Mouse (Mus musculus): ENCODE measurements around the gene Tuba3b. TPM values are rescaled to one million over a fixed set of nuclear protein-coding genes. Genes with fewer than 3 reads are reported as not detected.

Gene Tuba3b
- total and polyA plus RNA-seq, 3 experiments = not detected

- TF ChIP-seq PAX5 (IDR thresholded peaks at IDR 0.05; ENCODE audit: low read length) = no peak
- TF ChIP-seq MAFK (IDR thresholded peaks at IDR 0.05; ENCODE audit: insufficient replicate concordance, low read length) = no peak
- no peak for TF ChIP-seq NRF1 (IDR thresholded peaks at IDR 0.05; ENCODE audit: low read depth, low read length)
- TF ChIP-seq POLR2AphosphoS2 (IDR thresholded peaks at IDR 0.05; ENCODE audit: low read depth, low read length) = no peak
- no peak for TF ChIP-seq MYC (IDR thresholded peaks at IDR 0.05; ENCODE audit: low read depth, low read length)
- no peak for TF ChIP-seq BHLHE40 (IDR thresholded peaks at IDR 0.05; ENCODE audit: low read depth, low read length)
- TF ChIP-seq CHD2 (IDR thresholded peaks at IDR 0.05; ENCODE audit: low read length) = no peak
- TF ChIP-seq E2F4 (IDR thresholded peaks at IDR 0.05; ENCODE audit: insufficient replicate concordance, low read depth, low read length) = no peak
- TF ChIP-seq ZMIZ1 (IDR thresholded peaks at IDR 0.05; ENCODE audit: low read depth, low read length) = no peak
- no peak for TF ChIP-seq SIN3A (IDR thresholded peaks at IDR 0.05; ENCODE audit: low read length)
- TF ChIP-seq ELF1 (IDR thresholded peaks at IDR 0.05; ENCODE audit: low read depth, low read length) = no peak
- no peak for TF ChIP-seq USF2 (conservative IDR thresholded peaks at IDR 0.05; ENCODE audit: low read depth, low read length)
- TF ChIP-seq MAZ (IDR thresholded peaks at IDR 0.05; ENCODE audit: low read depth, low read length) = no peak
- no peak for TF ChIP-seq JUN (IDR thresholded peaks at IDR 0.05; ENCODE audit: insufficient read depth, low read depth, low read length)
- no peak for TF ChIP-seq USF1 (IDR thresholded peaks at IDR 0.05; ENCODE audit: low read depth, low read length)
- TF ChIP-seq EP300 (IDR thresholded peaks at IDR 0.05; ENCODE audit: low read length) = no peak
- no peak for TF ChIP-seq CTCF (conservative IDR thresholded peaks at IDR 0.05 in 1 of 2, IDR thresholded peaks at IDR 0.05 in 1 of 2; ENCODE audit: low read depth in 2 of 2, low read length in 2 of 2)
- no peak within 1 kb of the TSS for H3K4me3 ChIP-seq (replicated peaks in 1 of 3; ENCODE audit: low read depth in 2 of 3, low read length in 2 of 3, poor library complexity in 1 of 3)
- H3K4me2 ChIP-seq (ENCODE audit: insufficient read depth, low read depth, poor library complexity, severe bottlenecking) = no peak within 1 kb of the TSS
- H3K4me1 ChIP-seq (ENCODE audit: control insufficient read depth in 1 of 2, insufficient read depth in 2 of 2) = peaks cover 0 to 18% of the 10 kb centered on the region in 2 experiments; a peak in 2 of 4 replicates
- no peak within 1 kb of the TSS for H3K27ac ChIP-seq (ENCODE audit: insufficient read depth, low read depth)
- no peak within 1 kb of the TSS for H3K9ac ChIP-seq (ENCODE audit: insufficient read depth, low read depth)
- no peak for DNase-seq (ENCODE audit: extremely low read depth)
- dilution Hi-C loops (cut with MboI; ENCODE audit: extremely low pct_ligation_motif_present, extremely low pct_unique_long_range_greater_than_20kb, low sequenced_read_pairs) = no loop called here
- in situ Hi-C loops (cut with MboI; ENCODE audit: low pct_ligation_motif_present, low pct_unique_long_range_greater_than_20kb, low sequenced_read_pairs) = no loop called here
- H3K27me3 ChIP-seq (replicated peaks) = no peaks in the 10 kb centered on the region
- no peaks in the 10 kb centered on the region for H3K9me3 ChIP-seq (replicated peaks; ENCODE audit: low read length)
- H3K79me2 ChIP-seq (replicated peaks; ENCODE audit: control insufficient read depth, extremely low read depth, insufficient read depth, poor library complexity, severe bottlenecking) = no peaks in the 10 kb centered on the region
- no peaks in the 10 kb centered on the region for H3K36me3 ChIP-seq (replicated peaks in 1 of 2; ENCODE audit: control insufficient read depth in 1 of 2, insufficient read depth in 1 of 2, low read length in 1 of 2)
Measured at GRCm38 (mm10) chr6:145614219-145614618, 1.3 kb upstream of the Tuba3b start, which contains the start of gene Lmntd1. TSS of gene Lmntd1 (minus strand) at chr6:145614319.

GRCm38 (mm10) chr6:145616402-145617229, 1.1 kb downstream of the Tuba3b start:
- Histone ChIP-seq H3K4me1 (ENCODE audit: control insufficient read depth in 1 of 2, insufficient read depth in 2 of 2) (peaks cover 0 to 18% of the 10 kb centered on the region in 2 experiments; a peak in 2 of 4 replicates), H3K36me3 (replicated peaks in 1 of 2; ENCODE audit: control insufficient read depth in 1 of 2, insufficient read depth in 1 of 2, low read length in 1 of 2) (no peaks in the 10 kb centered on the region), H3K9me3 (replicated peaks; ENCODE audit: low read length) (no peaks in the 10 kb centered on the region), H3K27me3 (replicated peaks) (no peaks in the 10 kb centered on the region), H3K9ac (ENCODE audit: insufficient read depth, low read depth) (no peak overlapping the region), H3K27ac (ENCODE audit: insufficient read depth, low read depth) (no peak overlapping the region), H3K4me3 (replicated peaks in 1 of 3; ENCODE audit: low read depth in 2 of 3, low read length in 2 of 3, poor library complexity in 1 of 3) (no peak overlapping the region), H3K4me2 (ENCODE audit: insufficient read depth, low read depth, poor library complexity, severe bottlenecking) (peak overlapping the region; percentile 61), H3K79me2 (replicated peaks; ENCODE audit: control insufficient read depth, extremely low read depth, insufficient read depth, poor library complexity, severe bottlenecking) (no peaks in the 10 kb centered on the region)
- dilution Hi-C loops (cut with MboI; ENCODE audit: extremely low pct_ligation_motif_present, extremely low pct_unique_long_range_greater_than_20kb, low sequenced_read_pairs) (no loop called here), in situ Hi-C loops (cut with MboI; ENCODE audit: low pct_ligation_motif_present, low pct_unique_long_range_greater_than_20kb, low sequenced_read_pairs) (no loop called here)
- DNase-seq (ENCODE audit: extremely low read depth) = peak; percentile 74
- TF ChIP-seq JUN (IDR thresholded peaks at IDR 0.05; ENCODE audit: insufficient read depth, low read depth, low read length) (no peak), SMC3 (IDR thresholded peaks at IDR 0.05; ENCODE audit: low read depth, low read length) (no peak), NRF1 (IDR thresholded peaks at IDR 0.05; ENCODE audit: low read depth, low read length) (no peak), ZMIZ1 (IDR thresholded peaks at IDR 0.05; ENCODE audit: low read depth, low read length) (no peak), ELF1 (IDR thresholded peaks at IDR 0.05; ENCODE audit: low read depth, low read length) (no peak), JUND (conservative IDR thresholded peaks at IDR 0.05; ENCODE audit: low read depth, low read length) (no peak), MAZ (IDR thresholded peaks at IDR 0.05; ENCODE audit: low read depth, low read length) (no peak), MAX (IDR thresholded peaks at IDR 0.05; ENCODE audit: low read length) (no peak), USF1 (IDR thresholded peaks at IDR 0.05; ENCODE audit: low read depth, low read length) (no peak), E2F4 (IDR thresholded peaks at IDR 0.05; ENCODE audit: insufficient replicate concordance, low read depth, low read length) (no peak), IRF4 (IDR thresholded peaks at IDR 0.05; ENCODE audit: low read depth, low read length) (peak; percentile 74; the same call in 1 of the 2 replicates), ZKSCAN1 (IDR thresholded peaks at IDR 0.05; ENCODE audit: borderline replicate concordance, low read depth, low read length) (no peak), RCOR1 (conservative IDR thresholded peaks at IDR 0.05; ENCODE audit: low read depth, low read length) (no peak), USF2 (conservative IDR thresholded peaks at IDR 0.05; ENCODE audit: low read depth, low read length) (no peak), CHD1 (IDR thresholded peaks at IDR 0.05; ENCODE audit: low read depth, low read length) (no peak), RAD21 (IDR thresholded peaks at IDR 0.05; ENCODE audit: low read depth, low read length) (peak; percentile 4), GABPA (IDR thresholded peaks at IDR 0.05; ENCODE audit: insufficient replicate concordance, low read depth, low read length) (no peak), CTCF (conservative IDR thresholded peaks at IDR 0.05 in 1 of 2, IDR thresholded peaks at IDR 0.05 in 1 of 2; ENCODE audit: low read depth in 2 of 2, low read length in 2 of 2) (0 out of 4 replicates have a peak, but pooled peaks of 1 of the 2 experiments have one; percentile 10), BHLHE40 (IDR thresholded peaks at IDR 0.05; ENCODE audit: low read depth, low read length) (no peak), MXI1 (IDR thresholded peaks at IDR 0.05; ENCODE audit: low read depth, low read length) (no peak), SIN3A (IDR thresholded peaks at IDR 0.05; ENCODE audit: low read length) (no peak), CHD2 (IDR thresholded peaks at IDR 0.05; ENCODE audit: low read length) (no peak), KAT2A (IDR thresholded peaks at IDR 0.05; ENCODE audit: insufficient replicate concordance, low read length) (no peak), EP300 (IDR thresholded peaks at IDR 0.05; ENCODE audit: low read length) (peak; percentile 55)
